Mouse (Mus musculus): ENCODE data around the gene Fnbp1. TPM values are rescaled to one million over a fixed set of nuclear protein-coding genes. Genes with fewer than 3 reads are reported as not detected.

Gene Fnbp1
- polyA plus RNA-seq, 1 experiment from 2014 or later = 26.3 TPM

DNA sequence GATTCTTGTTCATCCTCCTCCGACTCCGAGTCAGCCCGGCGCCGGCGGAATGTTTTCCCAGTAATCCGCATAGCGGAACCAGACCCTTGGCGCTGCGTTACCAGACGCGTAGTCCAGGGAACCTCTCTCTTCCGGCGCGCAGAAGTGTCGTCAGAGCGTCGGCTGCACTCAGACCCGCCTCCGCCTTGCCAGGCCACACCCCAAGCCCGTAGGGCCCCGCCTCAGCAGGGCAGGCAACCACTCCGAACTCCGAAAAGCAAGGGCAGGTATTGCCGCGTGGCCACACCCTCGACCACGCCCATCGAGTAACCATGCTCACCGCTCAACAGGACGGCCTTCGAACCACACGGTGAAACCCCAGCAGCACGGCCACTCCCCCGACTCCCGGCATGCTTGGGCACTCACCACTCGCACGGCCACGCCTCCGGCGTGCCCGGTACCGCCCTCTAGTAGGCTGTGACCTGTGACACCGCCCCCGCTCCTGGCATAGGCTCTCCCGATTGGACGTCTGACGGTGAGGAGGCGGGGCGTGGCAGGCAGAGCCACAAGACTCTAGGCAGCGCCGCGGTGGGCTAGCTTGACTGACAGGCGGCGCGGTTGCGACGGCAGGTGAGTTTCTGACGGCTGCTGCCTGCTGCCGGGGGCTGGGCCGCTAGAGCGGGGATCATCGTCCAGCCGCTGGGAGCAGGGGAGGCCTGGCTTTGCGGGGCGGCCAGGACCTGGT, 159.9 kb downstream of the Fnbp1 start, which contains the start of the genes BC005624 and Usp20:
BC005624 (minus strand) TSS at position 412 of the 724 bp plus-strand sequence.
Usp20 (plus strand) TSS at position 490 of the 724 bp plus-strand sequence.
- H3K27me3 ChIP-seq = no peaks in the 10 kb centered on the region
- no peaks in the 10 kb centered on the region for H3K9me3 ChIP-seq
- H3K9ac ChIP-seq = peak within 1 kb of the TSS; percentile 70
- peaks cover 15% of the 10 kb centered on the region for H3K4me1 ChIP-seq
- under 1% methylated on average over 65 of the region's 66 CpGs for WGBS
- peak; percentile 99 for ATAC-seq (ENCODE audit: insufficient number of reproducible peaks, insufficient read depth, low FRiP score, low TSS enrichment)
- peaks cover 19% of the 10 kb centered on the region for H3K36me3 ChIP-seq
- peak within 1 kb of the TSS; percentile 48; the same call in 1 of the 2 replicates for H3K27ac ChIP-seq
- peak within 1 kb of the TSS; percentile 82 for H3K4me2 ChIP-seq (replicated peaks)
- peak within 1 kb of the TSS; percentile 85 for H3K4me3 ChIP-seq

Other genes with a start within 250 kb of the Fnbp1 start
- 11.6 and 12.0 TPM in 2 replicates for gene Ptges, start 212.1 kb downstream of the Fnbp1 start, polyA plus RNA-seq (2016; fragmentation: Nextera tagmentation; extraction: Ambion mirVana)
- gene Tor1b, start 189.0 kb downstream of the Fnbp1 start, polyA plus RNA-seq (2016; fragmentation: Nextera tagmentation; extraction: Ambion mirVana) = 31.5 and 31.9 TPM in 2 replicates
- gene Tor1a, start 174.1 kb downstream of the Fnbp1 start, polyA plus RNA-seq (2016; fragmentation: Nextera tagmentation; extraction: Ambion mirVana) = 82.8 and 83.2 TPM in 2 replicates
- 62.0 and 62.1 TPM in 2 replicates for gene BC005624, start 159.8 kb downstream of the Fnbp1 start, polyA plus RNA-seq (2016; fragmentation: Nextera tagmentation; extraction: Ambion mirVana)
- 24.5 and 25.3 TPM in 2 replicates for gene Usp20, start 159.7 kb downstream of the Fnbp1 start, polyA plus RNA-seq (2016; fragmentation: Nextera tagmentation; extraction: Ambion mirVana)
- 37.5 and 41.1 TPM in 2 replicates for gene Gpr107, start 10.3 kb upstream of the Fnbp1 start, polyA plus RNA-seq (2016; fragmentation: Nextera tagmentation; extraction: Ambion mirVana)
- 54.4 and 59.2 TPM in 2 replicates for gene Ncs1, start 103.8 kb upstream of the Fnbp1 start, polyA plus RNA-seq (2016; fragmentation: Nextera tagmentation; extraction: Ambion mirVana)
- 0.09 and 0.18 TPM in 2 replicates for gene Hmcn2, start 172.4 kb upstream of the Fnbp1 start, polyA plus RNA-seq (2016; fragmentation: Nextera tagmentation; extraction: Ambion mirVana)